Mouse (Mus musculus) MEL (cell line): Measurements from ENCODE around the gene Zfr. TPM values are rescaled to one million over a fixed set of nuclear protein-coding genes. Genes with fewer than 3 reads are reported as not detected.

ENCODE experiments used
- DNase-seq: peaks from one replicate; pipeline ENCODE4 v3.0.0; 2011; ENCODE audit warnings: low read depth, low spot score
- H3K27ac ChIP-seq: 2 replicates; pipeline ENCODE4 v1.5.1; 2012; ENCODE audit warnings: low read depth, mild to moderate bottlenecking, control low read depth, low read length, moderate library complexity; ENCODE audit not compliant: control insufficient read depth
- H3K27me3 ChIP-seq, 2 experiments: fragments of 150-350 bp in 1 of 2; sonication (generic) in 1 of 2; 2 replicates each; pipeline ENCODE4 v1.6.1; 2012; ENCODE audit warnings: low read length in 2 of 2, mild to moderate bottlenecking in 2 of 2, improper control_type of control experiment in 1 of 2, moderate library complexity in 1 of 2; ENCODE audit not compliant: insufficient read depth in 2 of 2, control insufficient read depth in 1 of 2
- H3K36me3 ChIP-seq, 2 experiments: 2 replicates each; pipeline ENCODE4 v1.6.1; 2012 to 2014; ENCODE audit warnings: low read length in 2 of 2, improper control_type of control experiment in 1 of 2, inconsistent platforms in 1 of 2, mild to moderate bottlenecking in 1 of 2; ENCODE audit not compliant: insufficient read depth in 2 of 2, control insufficient read depth in 1 of 2
- H3K4me1 ChIP-seq, 2 experiments: fragments of 150-350 bp in 1 of 2; sonication (generic) in 1 of 2; 2 replicates each; pipeline ENCODE4 v1.6.1; 2012; ENCODE audit warnings: low read length in 2 of 2, improper control_type of control experiment in 1 of 2, mild to moderate bottlenecking in 1 of 2; ENCODE audit not compliant: insufficient read depth in 2 of 2, control insufficient read depth in 1 of 2
- H3K4me3 ChIP-seq, 2 experiments: fragments of 150-350 bp in 1 of 2; sonication (generic) in 1 of 2; 2 replicates each; pipeline ENCODE4 v1.5.1; 2012; ENCODE audit warnings: low read depth in 2 of 2, low read length in 2 of 2, mild to moderate bottlenecking in 2 of 2, moderate library complexity in 2 of 2, control low read depth in 1 of 2, improper control_type of control experiment in 1 of 2; ENCODE audit not compliant: control insufficient read depth in 1 of 2, insufficient read depth in 1 of 2
- H3K79me2 ChIP-seq: 2 replicates; pipeline ENCODE4 v1.6.1; 2012; ENCODE audit warnings: mild to moderate bottlenecking, low read length, moderate library complexity; ENCODE audit not compliant: control insufficient read depth, poor library complexity, insufficient read depth
- H3K9ac ChIP-seq: 2 replicates; pipeline ENCODE4 v1.6.1; 2012; ENCODE audit warnings: low read depth, mild to moderate bottlenecking, control low read depth, low read length, moderate library complexity; ENCODE audit not compliant: control insufficient read depth, poor library complexity, severe bottlenecking
- H3K9me3 ChIP-seq: fragments of 150-350 bp; sonication (generic); replicated peaks from 2 replicates; pipeline ENCODE4 v1.6.1; 2012; ENCODE audit warnings: mild to moderate bottlenecking, low read length, improper control_type of control experiment, moderate library complexity; ENCODE audit not compliant: insufficient read depth
- CHD2 ChIP-seq: IDR thresholded peaks from 2 replicates; pipeline ENCODE4 v1.6.1; 2011; ENCODE audit warnings: low read length, improper control_type of control experiment
- ELF1 ChIP-seq: IDR thresholded peaks from 2 replicates; pipeline ENCODE4 v1.6.1; 2014; ENCODE audit warnings: low read depth, mild to moderate bottlenecking, inconsistent platforms, low read length, improper control_type of control experiment, moderate library complexity
- JUND ChIP-seq: IDR thresholded peaks from 2 replicates; pipeline ENCODE4 v1.6.1; 2011; ENCODE audit warnings: low read depth, mild to moderate bottlenecking, improper control_type of control experiment, low read length
- MAFK ChIP-seq: IDR thresholded peaks from 2 replicates; pipeline ENCODE4 v1.6.1; 2011; ENCODE audit warnings: low read depth, mild to moderate bottlenecking, low read length, improper control_type of control experiment, borderline replicate concordance
- MAX ChIP-seq: IDR thresholded peaks from 2 replicates; pipeline ENCODE4 v1.6.1; 2011; ENCODE audit warnings: low read length, improper control_type of control experiment
- MAZ ChIP-seq: IDR thresholded peaks from 2 replicates; pipeline ENCODE4 v1.6.1; 2012; ENCODE audit warnings: low read depth, mild to moderate bottlenecking, inconsistent platforms, low read length, improper control_type of control experiment
- NELFE ChIP-seq: IDR thresholded peaks from 2 replicates; pipeline ENCODE4 v1.6.1; 2011; ENCODE audit warnings: low read depth, low read length, improper control_type of control experiment
- NRF1 ChIP-seq: IDR thresholded peaks from 2 replicates; pipeline ENCODE4 v1.6.1; 2014; ENCODE audit warnings: low read depth, mild to moderate bottlenecking, inconsistent platforms, low read length, improper control_type of control experiment, moderate library complexity; ENCODE audit not compliant: poor library complexity, insufficient read depth, severe bottlenecking
- RAD21 ChIP-seq: IDR thresholded peaks from 2 replicates; pipeline ENCODE4 v1.6.1; 2011; ENCODE audit warnings: mild to moderate bottlenecking, low read depth, low read length, improper control_type of control experiment
- TBP ChIP-seq: IDR thresholded peaks from 2 replicates; pipeline ENCODE4 v1.8.0; 2011; ENCODE audit warnings: low read depth, low read length, improper control_type of control experiment
- UBTF ChIP-seq: IDR thresholded peaks from 2 replicates; pipeline ENCODE4 v1.6.1; 2012; ENCODE audit warnings: low read depth, mild to moderate bottlenecking, inconsistent platforms, low read length, improper control_type of control experiment, moderate library complexity, borderline replicate concordance; ENCODE audit not compliant: insufficient read depth
- ZC3H11A ChIP-seq: IDR thresholded peaks from 2 replicates; pipeline ENCODE4 v1.6.1; 2012; ENCODE audit warnings: low read depth, mild to moderate bottlenecking, inconsistent platforms, low read length, improper control_type of control experiment
- polyA plus RNA-seq, 2 experiments: library from polyadenylated mRNA; stranded (reverse) in 1 of 2; unstranded in 1 of 2; fragments of >175 nt in 1 of 2; fragments of >200 nt in 1 of 2; gene quantifications; 2 replicates each; pipeline versions ENCODE4 v1.2.1 to v1.2.4; 2012; ENCODE audit warnings: low replicate concordance in 2 of 2, low read depth in 1 of 2; ENCODE audit not compliant: insufficient read length in 2 of 2, insufficient read depth in 1 of 2, missing spikeins in 1 of 2
- total RNA-seq: library from RNA; depleted of rRNA; stranded (reverse); fragments of 300-350 nt; gene quantifications from 2 replicates; pipeline ENCODE4 v1.2.3, GENCODE M21; 2012

The Zfr gene
- total and polyA plus RNA-seq, 3 experiments: 54.4 to 199 (median 108) TPM

GRCm38 (mm10) chr15:12226908-12227307 is 109.3 kb downstream of the Zfr start:
- H3K4me1 ChIP-seq: peaks cover 7 to 16% of the 10 kb centered on the region in 2 experiments
- no peak overlapping the region for H3K9ac ChIP-seq
- H3K79me2 ChIP-seq: peaks cover 49% of the 10 kb centered on the region; the same call in 1 of the 2 replicates
- no peaks in the 10 kb centered on the region for H3K27me3 ChIP-seq
- H3K36me3 ChIP-seq: peaks cover 2 to 18% of the 10 kb centered on the region in 2 experiments; a peak in 3 of 4 replicates
- no peak overlapping the region for H3K27ac ChIP-seq
- H3K9me3 ChIP-seq: no peaks in the 10 kb centered on the region
- DNase-seq: no peak
- H3K4me3 ChIP-seq: no peak overlapping the region
- no peak for TF ChIP-seq JUND
- no peak for TF ChIP-seq MAFK
- TF ChIP-seq ZC3H11A: no peak
- TF ChIP-seq MAZ: no peak
- TF ChIP-seq MAX: no peak
- TF ChIP-seq NRF1: no peak
- TF ChIP-seq ELF1: no peak
- no peak for TF ChIP-seq TBP

GRCm38 (mm10) chr15:12227355-12227754 is 109.7 kb downstream of the Zfr start:
- H3K9ac ChIP-seq: no peak overlapping the region
- TF ChIP-seq UBTF: no peak
- no peak for TF ChIP-seq TBP
- TF ChIP-seq MAFK: no peak
- no peak for DNase-seq
- H3K4me1 ChIP-seq: peaks cover 7 to 16% of the 10 kb centered on the region in 2 experiments
- H3K9me3 ChIP-seq: no peaks in the 10 kb centered on the region
- no peaks in the 10 kb centered on the region for H3K27me3 ChIP-seq
- H3K4me3 ChIP-seq: no peak overlapping the region
- peaks cover 44% of the 10 kb centered on the region; the same call in 1 of the 2 replicates for H3K79me2 ChIP-seq
- no peak overlapping the region for H3K27ac ChIP-seq
- peaks cover 2 to 18% of the 10 kb centered on the region in 2 experiments; a peak in 3 of 4 replicates for H3K36me3 ChIP-seq

GRCm38 (mm10) chr15:12229603-12230242 is 112.1 kb downstream of the Zfr start:
- Histone ChIP-seq H3K4me3 (no peak overlapping the region), H3K9ac (no peak overlapping the region), H3K27ac (peak overlapping the region; percentile 17; the same call in 1 of the 2 replicates), H3K4me1 (peaks cover 7 to 16% of the 10 kb centered on the region in 2 experiments), H3K36me3 (peaks cover 2 to 22% of the 10 kb centered on the region in 2 experiments; a peak in 3 of 4 replicates), H3K79me2 (peaks cover 36% of the 10 kb centered on the region; the same call in 1 of the 2 replicates), H3K9me3 (no peaks in the 10 kb centered on the region), H3K27me3 (no peaks in the 10 kb centered on the region)
- DNase-seq: no peak
- TF ChIP-seq CHD2 (no peak), TBP (peak; percentile 52; the same call in 1 of the 2 replicates), RAD21 (no peak), NELFE (no peak)
